Mouse (Mus musculus) CH12.LX (cell line): ENCODE data around the gene Arel1. TPM values are rescaled to one million over a fixed set of nuclear protein-coding genes. Genes with fewer than 3 reads are reported as not detected.

Experiments
- DNase-seq: peaks from one replicate; pipeline ENCODE4 v3.0.0-alpha.2; 2013; ENCODE audit errors: extremely low read depth
- H3K27ac ChIP-seq: 2 replicates; pipeline ENCODE4 v1.5.1; 2012; ENCODE audit warnings: low read depth, mild to moderate bottlenecking, control low read depth, moderate library complexity; ENCODE audit not compliant: insufficient read depth
- H3K27me3 ChIP-seq: replicated peaks from 2 replicates; pipeline ENCODE3; 2012; ENCODE audit warnings: inconsistent platforms
- H3K36me3 ChIP-seq, 2 experiments: replicated peaks in 1 of 2; 2 replicates each; pipeline versions ENCODE3 to v1.6.1; 2012; ENCODE audit warnings: inconsistent platforms in 1 of 2, low read length in 1 of 2, mild to moderate bottlenecking in 1 of 2, mixed read lengths in 1 of 2, moderate library complexity in 1 of 2; ENCODE audit not compliant: control insufficient read depth in 1 of 2, insufficient read depth in 1 of 2
- H3K4me1 ChIP-seq, 2 experiments: 2 replicates each; pipeline ENCODE4 v1.6.1; 2012; ENCODE audit warnings: inconsistent platforms in 1 of 2, moderate library complexity in 1 of 2; ENCODE audit not compliant: insufficient read depth in 2 of 2, control insufficient read depth in 1 of 2
- H3K4me2 ChIP-seq: 2 replicates; pipeline ENCODE4 v1.6.1; 2012; ENCODE audit warnings: low read depth, mild to moderate bottlenecking, control low read depth; ENCODE audit not compliant: poor library complexity, insufficient read depth, severe bottlenecking
- H3K4me3 ChIP-seq, 3 experiments: fragments of 150-350 bp in 1 of 3; sonication (generic) in 1 of 3; replicated peaks in 1 of 3; 2 replicates each; pipeline versions ENCODE3 to v1.5.1; 2011 to 2012; ENCODE audit warnings: low read depth in 2 of 3, low read length in 2 of 3, mild to moderate bottlenecking in 2 of 3, moderate library complexity in 2 of 3, control low read depth in 1 of 3, improper control_type of control experiment in 1 of 3, inconsistent platforms in 1 of 3, mixed read lengths in 1 of 3; ENCODE audit not compliant: poor library complexity in 1 of 3
- H3K79me2 ChIP-seq: replicated peaks from 2 replicates; pipeline ENCODE4 v1.6.1; 2012; ENCODE audit warnings: mild to moderate bottlenecking, moderate library complexity; ENCODE audit not compliant: control insufficient read depth, poor library complexity, insufficient read depth, severe bottlenecking; ENCODE audit errors: extremely low read depth
- H3K9ac ChIP-seq: 2 replicates; pipeline ENCODE4 v1.6.1; 2012; ENCODE audit warnings: low read depth, mild to moderate bottlenecking, control low read depth, moderate library complexity; ENCODE audit not compliant: insufficient read depth
- H3K9me3 ChIP-seq: replicated peaks from 2 replicates; pipeline ENCODE3; 2012; ENCODE audit warnings: low read length, inconsistent platforms, mixed read lengths
- CHD1 ChIP-seq: IDR thresholded peaks from 2 replicates; pipeline ENCODE4 v1.6.1; 2012; ENCODE audit warnings: low read depth, low read length, improper control_type of control experiment, inconsistent platforms
- CHD2 ChIP-seq: IDR thresholded peaks from 2 replicates; pipeline ENCODE4 v1.6.1; 2011; ENCODE audit warnings: low read length, improper control_type of control experiment
- CTCF ChIP-seq, 2 experiments: IDR thresholded peaks in 1 of 2; conservative IDR thresholded peaks in 1 of 2; 2 replicates each; pipeline ENCODE4 v1.5.1; 2011 to 2012; ENCODE audit warnings: low read depth in 2 of 2, low read length in 2 of 2, improper control_type of control experiment in 1 of 2, inconsistent platforms in 1 of 2, mild to moderate bottlenecking in 1 of 2, moderate library complexity in 1 of 2
- E2F4 ChIP-seq: IDR thresholded peaks from 2 replicates; pipeline ENCODE4 v1.6.1; 2011; ENCODE audit warnings: low read depth, low read length, improper control_type of control experiment; ENCODE audit not compliant: insufficient replicate concordance
- EP300 ChIP-seq: IDR thresholded peaks from 2 replicates; pipeline ENCODE4 v1.6.1; 2011; ENCODE audit warnings: low read length, improper control_type of control experiment
- ETS1 ChIP-seq: conservative IDR thresholded peaks from 2 replicates; pipeline ENCODE4 v1.6.1; 2012; ENCODE audit warnings: low read depth, mild to moderate bottlenecking, inconsistent platforms, low read length, improper control_type of control experiment, moderate library complexity
- GABPA ChIP-seq: IDR thresholded peaks from 2 replicates; pipeline ENCODE4 v1.6.1; 2012; ENCODE audit warnings: low read depth, low read length, improper control_type of control experiment, inconsistent platforms; ENCODE audit not compliant: insufficient replicate concordance
- HCFC1 ChIP-seq: IDR thresholded peaks from 2 replicates; pipeline ENCODE4 v1.6.1; 2012; ENCODE audit warnings: low read depth, mild to moderate bottlenecking, inconsistent platforms, low read length, improper control_type of control experiment
- IRF4 ChIP-seq: IDR thresholded peaks from 2 replicates; pipeline ENCODE4 v1.6.1; 2014; ENCODE audit warnings: low read depth, mild to moderate bottlenecking, inconsistent platforms, low read length, improper control_type of control experiment
- JUND ChIP-seq: conservative IDR thresholded peaks from 2 replicates; pipeline ENCODE4 v1.6.1; 2011; ENCODE audit warnings: low read depth, low read length, improper control_type of control experiment
- KAT2A ChIP-seq: IDR thresholded peaks from 2 replicates; pipeline ENCODE4 v1.6.1; 2012; ENCODE audit warnings: low read length, improper control_type of control experiment, inconsistent platforms; ENCODE audit not compliant: insufficient replicate concordance
- MAX ChIP-seq: IDR thresholded peaks from 2 replicates; pipeline ENCODE4 v1.6.1; 2011; ENCODE audit warnings: low read length, improper control_type of control experiment
- MAZ ChIP-seq: IDR thresholded peaks from 2 replicates; pipeline ENCODE4 v1.6.1; 2012; ENCODE audit warnings: low read depth, mild to moderate bottlenecking, inconsistent platforms, low read length, improper control_type of control experiment, moderate library complexity
- MEF2A ChIP-seq: IDR thresholded peaks from 2 replicates; pipeline ENCODE4 v1.6.1; 2014; ENCODE audit warnings: low read depth, mild to moderate bottlenecking, inconsistent platforms, low read length, improper control_type of control experiment, borderline replicate concordance
- MXI1 ChIP-seq: IDR thresholded peaks from 2 replicates; pipeline ENCODE4 v1.6.1; 2011; ENCODE audit warnings: mild to moderate bottlenecking, low read depth, low read length, improper control_type of control experiment
- MYC ChIP-seq: IDR thresholded peaks from 2 replicates; pipeline ENCODE4 v1.6.1; 2011; ENCODE audit warnings: low read depth, mild to moderate bottlenecking, improper control_type of control experiment, low read length
- NELFE ChIP-seq: IDR thresholded peaks from 2 replicates; pipeline ENCODE4 v1.6.1; 2011; ENCODE audit warnings: low read depth, low read length, improper control_type of control experiment
- PAX5 ChIP-seq: IDR thresholded peaks from 2 replicates; pipeline ENCODE4 v1.6.1; 2012; ENCODE audit warnings: low read length, inconsistent platforms, mixed read lengths
- POLR2A ChIP-seq: IDR thresholded peaks from 2 replicates; pipeline ENCODE4 v1.6.1; 2011; ENCODE audit warnings: low read depth, mild to moderate bottlenecking, improper control_type of control experiment, low read length
- RAD21 ChIP-seq: IDR thresholded peaks from 2 replicates; pipeline ENCODE4 v1.6.1; 2011; ENCODE audit warnings: low read depth, mild to moderate bottlenecking, low read length, improper control_type of control experiment, moderate library complexity
- SIN3A ChIP-seq: IDR thresholded peaks from 2 replicates; pipeline ENCODE4 v1.6.1; 2012; ENCODE audit warnings: low read length, improper control_type of control experiment, inconsistent platforms
- TBP ChIP-seq: conservative IDR thresholded peaks from 2 replicates; pipeline ENCODE4 v1.6.1; 2011; ENCODE audit warnings: low read depth, low read length, improper control_type of control experiment
- TCF12 ChIP-seq: IDR thresholded peaks from 2 replicates; pipeline ENCODE4 v1.6.1; 2014; ENCODE audit warnings: low read depth, mild to moderate bottlenecking, inconsistent platforms, low read length, improper control_type of control experiment
- UBTF ChIP-seq: IDR thresholded peaks from 2 replicates; pipeline ENCODE4 v1.6.1; 2012; ENCODE audit warnings: low read depth, mild to moderate bottlenecking, inconsistent platforms, low read length, improper control_type of control experiment, moderate library complexity
- ZKSCAN1 ChIP-seq: IDR thresholded peaks from 2 replicates; pipeline ENCODE4 v1.6.1; 2012; ENCODE audit warnings: low read depth, inconsistent platforms, low read length, improper control_type of control experiment, borderline replicate concordance
- ZMIZ1 ChIP-seq: IDR thresholded peaks from 2 replicates; pipeline ENCODE4 v1.6.1; 2012; ENCODE audit warnings: low read depth, mild to moderate bottlenecking, inconsistent platforms, low read length, improper control_type of control experiment
- ZNF384 ChIP-seq: IDR thresholded peaks from 2 replicates; pipeline ENCODE4 v1.6.1; 2012; ENCODE audit warnings: low read depth, low read length, improper control_type of control experiment, inconsistent platforms
- dilution Hi-C: fragments of 300-500 bp; cut with MboI; formaldehyde crosslinking; loops from 2 replicates; pipeline ENCODE4 v1.14.3; 2020; ENCODE audit warnings: low sequenced_read_pairs; ENCODE audit not compliant: extremely low pct_unique_long_range_greater_than_20kb, extremely low pct_ligation_motif_present
- in situ Hi-C: fragments of 300-500 bp; cut with MboI; formaldehyde crosslinking; loops from 3 replicates; pipeline ENCODE4 v1.14.3; 2019; ENCODE audit warnings: low sequenced_read_pairs, low pct_ligation_motif_present, low pct_unique_long_range_greater_than_20kb, mixed read lengths
- polyA plus RNA-seq: library from polyadenylated mRNA; unstranded; fragments of >175 nt; gene quantifications from 2 replicates; pipeline ENCODE4 v1.2.1, GENCODE M21; 2012; ENCODE audit warnings: low read depth; ENCODE audit not compliant: insufficient read length
- total RNA-seq, 2 experiments: library from RNA; depleted of rRNA; stranded (reverse); fragments of 300-350 nt in 1 of 2; fragments of >200 nt in 1 of 2; gene quantifications; 2 replicates each; pipeline ENCODE4 v1.2.3; 2012 to 2014

The Arel1 gene
- total and polyA plus RNA-seq, 3 experiments, result 16.9 to 22.5 (median 21.6) TPM

DNA sequence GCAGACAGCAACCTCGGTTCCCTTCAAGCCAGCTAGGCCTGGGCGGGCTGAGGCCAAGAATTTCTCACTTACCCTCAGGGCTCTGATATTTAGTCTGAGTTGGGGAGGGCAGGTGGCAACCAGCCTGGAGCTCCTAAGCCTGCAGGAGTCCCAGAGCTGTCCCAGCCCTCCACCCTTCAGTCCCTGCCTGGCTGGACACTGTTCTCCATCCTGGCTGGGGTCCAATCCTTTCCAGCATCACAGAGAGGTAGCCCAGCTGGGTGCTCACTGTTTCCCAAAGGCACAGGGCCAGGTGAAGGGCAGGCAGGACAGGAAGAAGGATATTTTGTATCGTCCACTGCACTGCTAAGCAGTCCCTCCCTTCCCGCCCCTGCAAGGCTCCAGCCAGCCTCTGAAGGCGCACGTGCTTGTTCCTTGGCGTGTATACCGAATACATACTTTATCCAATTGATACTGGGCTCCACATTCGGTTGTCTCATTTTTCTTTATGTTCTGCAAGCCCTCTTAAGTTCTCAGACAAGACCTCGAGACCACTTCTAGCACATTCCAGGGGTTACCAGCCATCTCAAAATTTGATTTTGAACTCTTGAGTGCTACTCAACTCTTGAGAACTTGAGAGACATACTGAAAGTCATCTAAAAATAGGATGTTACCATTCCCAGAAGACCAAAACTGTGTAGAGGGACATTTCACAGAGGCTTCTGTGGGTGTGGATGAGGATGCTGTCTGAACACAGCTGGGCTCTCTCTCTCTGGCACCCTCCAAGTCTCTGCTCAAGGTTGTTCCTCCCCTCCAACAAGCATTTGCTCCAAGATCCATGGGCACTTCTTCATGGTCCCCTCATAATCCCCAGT lies 62.8 kb downstream of the Arel1 start:
- peaks cover 7 to 27% of the 10 kb centered on the region in 2 experiments for H3K4me1 ChIP-seq
- H3K36me3 ChIP-seq, result no peaks in the 10 kb centered on the region
- dilution Hi-C loops (no loop called here), in situ Hi-C loops (no loop called here)
- H3K27me3 ChIP-seq, result peaks cover 2% of the 10 kb centered on the region
- H3K4me2 ChIP-seq, result no peak overlapping the region
- H3K9me3 ChIP-seq, result no peaks in the 10 kb centered on the region
- no peak overlapping the region for H3K27ac ChIP-seq
- DNase-seq, result no peak
- no peak overlapping the region for H3K9ac ChIP-seq
- TF ChIP-seq MYC (no peak), JUND (no peak), ZNF384 (no peak), ZKSCAN1 (no peak), MXI1 (no peak), CHD2 (no peak), HCFC1 (no peak), ETS1 (no peak), MAZ (no peak), IRF4 (no peak), NELFE (no peak), TBP (no peak), CHD1 (no peak), ZMIZ1 (no peak), SIN3A (no peak), RAD21 (no peak), PAX5 (no peak)
- TF ChIP-seq, all 38 proteins: peak for 0
- Histone ChIP-seq H3K4me3 (no peak overlapping the region), H3K79me2 (no peaks in the 10 kb centered on the region)

- dilution Hi-C loops, result no loop called here
- Histone ChIP-seq H3K4me3 (no peak overlapping the region), H3K79me2 (no peaks in the 10 kb centered on the region), H3K27me3 (peaks cover 2% of the 10 kb centered on the region), H3K4me1 (peaks cover 5 to 19% of the 10 kb centered on the region in 2 experiments; a peak in 3 of 4 replicates), H3K4me2 (no peak overlapping the region), H3K9me3 (no peaks in the 10 kb centered on the region), H3K27ac (no peak overlapping the region), H3K9ac (no peak overlapping the region), H3K36me3 (no peaks in the 10 kb centered on the region)
- in situ Hi-C loops, result no loop called here
- DNase-seq, result no peak
- TF ChIP-seq UBTF (no peak), JUND (no peak), HCFC1 (no peak), MEF2A (no peak), GABPA (no peak), RAD21 (no peak), MXI1 (no peak), ZKSCAN1 (no peak), MAX (no peak), KAT2A (no peak), E2F4 (no peak), ETS1 (no peak), CHD2 (no peak), CTCF (conservative IDR thresholded peaks at IDR 0.05 in 1 of 2, IDR thresholded peaks at IDR 0.05 in 1 of 2; ENCODE audit: low read depth in 2 of 2, low read length in 2 of 2) (no peak), EP300 (no peak), POLR2A (no peak), CHD1 (no peak), TCF12 (no peak), SIN3A (no peak)
Observed at GRCm38 (mm10) chr12:84907024-84907626, 63.6 kb downstream of the Arel1 start.
